Mouse (Mus musculus) pancreas, adult 10 weeks (tissue): ENCODE results near the gene Lyrm4. TPM values are rescaled to one million over a fixed set of nuclear protein-coding genes. Genes with fewer than 3 reads are reported as not detected.

Experiments used
- polyA plus RNA-seq: library from polyadenylated mRNA; stranded (reverse); fragments of 350-450 nt; fragmentation: Illumina TruSeq; extraction: RNeasy Lipid Tissue Mini Kit (QIAGEN cat#74804); gene quantifications from one replicate; pipeline ENCODE4 v1.2.3, GENCODE M21; 2015; ENCODE audit warnings: low read depth, low replicate concordance; ENCODE audit not compliant: insufficient read depth

Lyrm4 gene
- 2.0 TPM for polyA plus RNA-seq

DNA sequence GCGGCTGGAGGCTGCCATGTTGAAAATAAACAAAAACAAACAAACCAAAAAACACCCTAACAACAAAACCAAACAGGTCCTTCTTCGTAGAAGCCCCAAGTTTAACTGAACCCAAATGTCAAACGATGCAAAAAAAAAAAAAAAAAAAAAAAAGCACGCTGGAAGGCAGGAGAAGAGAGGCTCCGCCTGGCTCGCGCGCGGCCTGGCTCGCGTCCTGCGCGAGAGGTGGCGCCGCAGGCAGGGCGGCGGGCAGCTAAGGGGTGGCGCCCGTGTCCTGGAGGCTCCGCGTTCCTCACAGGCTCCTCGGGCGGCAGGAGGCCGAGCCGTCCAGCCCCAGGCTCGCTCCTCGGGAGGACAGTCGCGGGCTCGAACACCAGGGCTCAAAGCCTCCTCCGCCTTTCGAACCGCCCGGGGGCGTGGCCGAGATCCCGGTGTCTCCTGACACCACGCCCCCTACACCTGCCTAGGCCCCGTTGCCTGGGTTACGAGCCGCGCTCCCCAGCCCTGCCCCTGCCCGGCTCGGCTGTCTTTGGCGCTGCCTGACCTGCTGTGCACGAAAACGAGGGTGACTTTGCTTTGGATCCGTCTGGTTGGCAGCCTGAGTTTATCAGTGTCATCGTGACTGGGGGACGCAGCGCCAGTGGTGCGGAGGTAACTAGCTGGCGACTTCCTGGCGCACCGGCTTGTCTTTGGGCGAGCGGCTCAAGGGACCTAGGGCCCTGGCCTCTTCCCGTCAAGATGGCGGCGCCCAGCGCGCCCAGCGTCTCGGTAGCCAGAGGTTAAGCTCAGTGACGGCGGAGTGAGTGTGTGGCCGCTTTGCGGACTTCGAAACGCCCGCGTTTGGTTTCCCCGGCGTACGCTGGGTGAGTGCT lies at the start of gene Lyrm4, which contains the start of gene Fars2:
Gene Lyrm4 (minus strand): TSS at position 384 of the 872 bp plus-strand sequence.
Gene Fars2 (plus strand): TSS at position 270 of the 872 bp plus-strand sequence.

DNA sequence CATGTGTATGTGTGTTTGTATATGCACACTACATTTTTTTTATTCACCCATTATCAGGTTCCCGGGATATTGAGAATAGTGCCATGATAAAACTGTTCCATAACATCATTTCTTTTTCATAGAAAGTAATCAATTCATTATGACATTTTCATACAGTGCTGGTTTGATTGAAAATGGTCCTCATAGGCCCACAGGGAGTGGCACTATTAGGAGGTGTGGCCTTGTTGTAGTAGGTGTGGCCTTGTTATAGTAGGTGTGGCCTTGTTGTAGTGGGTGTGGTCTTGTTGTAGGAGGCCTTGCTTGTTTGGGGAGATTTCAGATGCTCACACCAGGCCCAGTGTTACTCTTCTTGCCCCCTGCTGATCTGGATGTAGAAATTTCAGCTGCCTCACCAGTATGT lies 158.8 kb downstream of the Lyrm4 start, which contains the start of gene Ppp1r3g:
Gene Ppp1r3g (plus strand): TSS at position 301 of the 400 bp plus-strand sequence.

Other genes starting within 250 kb of the Lyrm4 start
- gene Rpp40, start 211.2 kb downstream of the Lyrm4 start, polyA plus RNA-seq, result 1.2 TPM
- gene Ppp1r3g, start 158.7 kb downstream of the Lyrm4 start, polyA plus RNA-seq, result not detected
- 9.6 TPM for gene Fars2, start 114 bp downstream of the Lyrm4 start, polyA plus RNA-seq